Mouse (Mus musculus): Measurements from ENCODE around the gene Jmjd6. TPM values are rescaled to one million over a fixed set of nuclear protein-coding genes. Genes with fewer than 3 reads are reported as not detected.

The Jmjd6 gene
- polyA plus RNA-seq, 1 experiment: 66.5 TPM

DNA sequence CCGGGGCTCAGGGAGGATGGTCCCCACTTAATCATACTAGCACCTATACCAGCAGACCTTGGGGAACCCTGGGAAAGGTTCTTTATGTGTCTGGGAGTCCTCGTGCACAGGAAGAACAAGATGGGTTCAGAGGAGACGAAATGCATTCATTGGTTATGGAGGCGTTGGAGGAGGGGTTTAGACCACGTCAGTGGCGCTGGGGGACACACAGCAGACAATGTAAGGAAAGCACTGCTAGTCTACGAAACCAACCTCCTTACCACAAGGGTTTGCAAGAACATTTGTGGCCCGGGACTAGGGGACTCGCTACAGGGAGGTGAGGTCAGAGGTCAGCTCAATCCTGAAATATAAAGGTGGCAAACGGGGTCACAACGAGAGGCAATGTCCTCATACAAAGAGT is 32.7 kb downstream of the Jmjd6 start:
- H3K4me1 ChIP-seq (ENCODE audit: control insufficient read depth, insufficient read depth, low read length): peaks cover 7% of the 10 kb centered on the region
- TF ChIP-seq POLR2A (IDR thresholded peaks at IDR 0.05; ENCODE audit: control insufficient read depth, low read depth, low read length): no peak
- no peak for TF ChIP-seq CTCF (IDR thresholded peaks at IDR 0.05; ENCODE audit: control insufficient read depth, insufficient read depth, insufficient replicate concordance, low read depth, low read length)
- H3K27ac ChIP-seq (ENCODE audit: control insufficient read depth, insufficient read depth, low read depth, low read length): no peak overlapping the region
- no peaks in the 10 kb centered on the region for H3K36me3 ChIP-seq (ENCODE audit: control insufficient read depth, insufficient read depth, low read length)
- no peaks in the 10 kb centered on the region for H3K27me3 ChIP-seq (ENCODE audit: control insufficient read depth, insufficient read depth, low read length)
- H3K4me3 ChIP-seq (ENCODE audit: control insufficient read depth, low read depth, low read length): no peak overlapping the region

DNA sequence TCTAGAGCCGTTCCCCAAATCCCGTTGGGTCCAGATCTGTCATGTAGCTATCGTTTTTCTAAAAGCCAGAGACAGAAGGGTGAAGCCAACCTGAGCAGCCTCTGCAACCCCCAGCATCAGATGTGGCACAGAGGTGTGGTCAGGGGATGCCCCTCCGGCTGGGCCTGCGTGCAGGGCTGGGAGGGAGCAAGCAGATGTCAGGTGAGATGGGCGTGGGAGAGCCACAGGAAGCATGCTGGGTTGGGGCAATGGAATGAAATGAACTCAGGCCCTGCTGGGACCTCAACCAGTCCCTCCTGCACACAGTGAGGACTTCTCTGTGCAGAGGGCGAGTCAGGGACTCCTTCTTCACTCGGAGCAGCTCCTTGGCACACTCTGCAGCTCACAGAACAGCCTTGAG is 33.7 kb downstream of the Jmjd6 start:
- no peak overlapping the region for H3K4me3 ChIP-seq (ENCODE audit: control insufficient read depth, low read depth, low read length)
- no peaks in the 10 kb centered on the region for H3K36me3 ChIP-seq (ENCODE audit: control insufficient read depth, insufficient read depth, low read length)
- no peaks in the 10 kb centered on the region for H3K27me3 ChIP-seq (ENCODE audit: control insufficient read depth, insufficient read depth, low read length)
- no peak overlapping the region for H3K27ac ChIP-seq (ENCODE audit: control insufficient read depth, insufficient read depth, low read depth, low read length)
- no peak for TF ChIP-seq CTCF (IDR thresholded peaks at IDR 0.05; ENCODE audit: control insufficient read depth, insufficient read depth, insufficient replicate concordance, low read depth, low read length)
- TF ChIP-seq POLR2A (IDR thresholded peaks at IDR 0.05; ENCODE audit: control insufficient read depth, low read depth, low read length): no peak
- H3K4me1 ChIP-seq (ENCODE audit: control insufficient read depth, insufficient read depth, low read length): peaks cover 7% of the 10 kb centered on the region

DNA sequence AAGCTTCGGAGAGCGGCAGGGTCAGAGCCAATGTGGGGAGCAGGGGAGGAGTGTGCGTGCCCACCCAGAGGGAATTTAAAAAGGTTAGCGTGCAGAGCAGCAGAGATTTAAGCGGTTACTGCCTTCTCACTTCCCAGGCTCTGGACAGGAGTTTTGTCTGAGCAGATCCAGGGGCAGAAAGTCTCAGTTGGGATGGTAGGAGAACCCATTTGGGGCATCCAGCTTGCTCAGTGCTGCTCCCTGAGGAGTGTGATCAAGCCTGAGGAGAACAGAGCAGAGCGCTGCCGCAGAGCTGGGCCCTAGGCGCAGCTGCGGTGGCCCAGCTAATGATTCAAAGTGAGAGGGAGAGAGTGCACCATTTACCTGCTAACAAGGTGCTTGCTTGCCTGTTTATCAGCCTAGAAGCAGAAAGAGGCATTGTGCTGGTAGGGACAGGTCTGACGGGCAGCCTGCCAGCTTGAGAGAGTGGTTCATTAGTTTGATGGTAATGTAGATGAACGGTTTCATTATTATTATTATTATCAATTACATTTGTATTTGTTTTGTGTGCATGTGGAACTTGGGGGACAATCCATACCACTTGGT is 34.3 kb downstream of the Jmjd6 start:
- TF ChIP-seq CTCF (IDR thresholded peaks at IDR 0.05; ENCODE audit: control insufficient read depth, insufficient read depth, insufficient replicate concordance, low read depth, low read length) (no peak), POLR2A (IDR thresholded peaks at IDR 0.05; ENCODE audit: control insufficient read depth, low read depth, low read length) (no peak)
- Histone ChIP-seq H3K27ac (ENCODE audit: control insufficient read depth, insufficient read depth, low read depth, low read length) (no peak overlapping the region), H3K27me3 (ENCODE audit: control insufficient read depth, insufficient read depth, low read length) (no peaks in the 10 kb centered on the region), H3K4me3 (ENCODE audit: control insufficient read depth, low read depth, low read length) (no peak overlapping the region), H3K36me3 (ENCODE audit: control insufficient read depth, insufficient read depth, low read length) (no peaks in the 10 kb centered on the region), H3K4me1 (ENCODE audit: control insufficient read depth, insufficient read depth, low read length) (peaks cover 7% of the 10 kb centered on the region)

DNA sequence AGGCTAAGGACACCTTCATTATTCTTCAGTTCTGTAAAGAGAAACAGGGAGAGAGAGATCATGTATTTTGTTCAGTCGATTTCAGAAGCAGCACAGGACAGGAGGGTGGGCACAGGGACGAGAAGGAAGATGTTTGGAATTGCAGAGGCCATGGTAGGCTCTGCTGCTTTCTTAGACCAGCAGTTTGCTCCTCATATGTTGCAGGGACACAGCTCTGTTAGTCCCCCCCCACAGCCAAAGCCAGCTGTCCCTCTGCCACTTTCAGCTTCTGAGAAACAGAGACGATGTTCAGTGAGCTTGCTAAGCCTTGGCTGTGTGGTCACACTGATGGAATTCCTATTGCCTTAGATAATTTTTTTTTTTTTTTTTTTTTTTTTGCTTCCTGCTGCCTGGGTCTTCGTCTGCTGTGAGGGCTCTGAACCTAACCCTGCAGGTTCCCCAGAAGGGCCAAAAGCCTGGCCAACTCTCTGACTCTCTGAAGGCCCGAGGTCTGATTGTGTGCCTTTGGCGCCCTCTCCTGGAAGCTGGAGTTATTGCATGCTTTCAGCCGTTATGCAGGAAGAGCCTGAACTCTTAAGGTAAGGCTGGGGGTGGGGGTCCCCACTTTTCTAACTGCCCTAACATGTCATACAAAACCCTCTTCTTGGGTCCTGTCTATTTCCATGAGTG is 35.2 kb downstream of the Jmjd6 start:
- Histone ChIP-seq H3K36me3 (ENCODE audit: control insufficient read depth, insufficient read depth, low read length) (no peaks in the 10 kb centered on the region), H3K27ac (ENCODE audit: control insufficient read depth, insufficient read depth, low read depth, low read length) (no peak overlapping the region), H3K4me1 (ENCODE audit: control insufficient read depth, insufficient read depth, low read length) (peaks cover 7% of the 10 kb centered on the region), H3K4me3 (ENCODE audit: control insufficient read depth, low read depth, low read length) (no peak overlapping the region), H3K27me3 (ENCODE audit: control insufficient read depth, insufficient read depth, low read length) (no peaks in the 10 kb centered on the region)
- TF ChIP-seq POLR2A (IDR thresholded peaks at IDR 0.05; ENCODE audit: control insufficient read depth, low read depth, low read length): no peak
- peak; percentile 88 for TF ChIP-seq CTCF (IDR thresholded peaks at IDR 0.05; ENCODE audit: control insufficient read depth, insufficient read depth, insufficient replicate concordance, low read depth, low read length)

DNA sequence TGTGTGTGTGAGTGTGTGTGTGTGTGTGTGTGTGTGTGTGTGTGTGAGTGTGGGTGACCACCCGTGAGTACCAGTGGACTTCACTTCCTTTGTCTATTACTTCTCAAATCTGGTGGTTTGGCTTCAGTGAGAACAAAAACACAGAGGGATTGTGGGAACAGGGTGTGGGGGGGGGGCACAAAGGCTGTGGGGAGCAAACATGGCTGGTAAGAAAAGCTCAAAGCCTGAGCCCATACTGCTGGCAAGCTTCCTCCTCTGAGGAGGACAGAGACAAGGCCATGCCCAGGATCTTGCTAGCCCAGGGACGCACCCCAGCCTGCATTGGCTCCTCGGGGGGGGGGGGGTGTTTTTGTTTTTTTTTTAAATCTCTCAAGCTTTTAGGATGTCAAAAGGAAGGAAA is 35.7 kb downstream of the Jmjd6 start:
- TF ChIP-seq POLR2A (IDR thresholded peaks at IDR 0.05; ENCODE audit: control insufficient read depth, low read depth, low read length): no peak
- TF ChIP-seq CTCF (IDR thresholded peaks at IDR 0.05; ENCODE audit: control insufficient read depth, insufficient read depth, insufficient replicate concordance, low read depth, low read length): no peak
- Histone ChIP-seq H3K4me1 (ENCODE audit: control insufficient read depth, insufficient read depth, low read length) (peaks cover 7% of the 10 kb centered on the region), H3K36me3 (ENCODE audit: control insufficient read depth, insufficient read depth, low read length) (no peaks in the 10 kb centered on the region), H3K27ac (ENCODE audit: control insufficient read depth, insufficient read depth, low read depth, low read length) (no peak overlapping the region), H3K27me3 (ENCODE audit: control insufficient read depth, insufficient read depth, low read length) (no peaks in the 10 kb centered on the region), H3K4me3 (ENCODE audit: control insufficient read depth, low read depth, low read length) (no peak overlapping the region)

DNA sequence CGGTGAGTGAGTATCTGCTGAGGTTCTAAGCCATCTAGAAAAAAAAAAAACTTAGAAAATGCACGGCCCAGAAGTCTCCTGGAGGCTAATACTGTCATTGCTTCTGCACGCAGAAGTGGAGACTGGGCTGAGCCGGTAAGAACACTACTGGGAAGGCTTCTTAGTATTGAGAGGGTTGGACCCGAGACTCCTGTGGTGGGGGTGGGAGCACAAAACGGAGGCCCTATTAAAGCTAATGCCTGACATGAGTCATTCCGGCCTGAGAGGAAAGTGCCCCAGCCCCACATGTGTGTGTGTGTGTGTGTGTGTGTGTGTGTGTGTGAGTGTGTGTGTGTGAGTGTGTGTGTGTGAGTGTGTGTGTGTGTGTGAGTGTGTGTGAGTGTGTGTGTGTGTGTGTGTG is 36.1 kb downstream of the Jmjd6 start:
- H3K27ac ChIP-seq (ENCODE audit: control insufficient read depth, insufficient read depth, low read depth, low read length): no peak overlapping the region

DNA sequence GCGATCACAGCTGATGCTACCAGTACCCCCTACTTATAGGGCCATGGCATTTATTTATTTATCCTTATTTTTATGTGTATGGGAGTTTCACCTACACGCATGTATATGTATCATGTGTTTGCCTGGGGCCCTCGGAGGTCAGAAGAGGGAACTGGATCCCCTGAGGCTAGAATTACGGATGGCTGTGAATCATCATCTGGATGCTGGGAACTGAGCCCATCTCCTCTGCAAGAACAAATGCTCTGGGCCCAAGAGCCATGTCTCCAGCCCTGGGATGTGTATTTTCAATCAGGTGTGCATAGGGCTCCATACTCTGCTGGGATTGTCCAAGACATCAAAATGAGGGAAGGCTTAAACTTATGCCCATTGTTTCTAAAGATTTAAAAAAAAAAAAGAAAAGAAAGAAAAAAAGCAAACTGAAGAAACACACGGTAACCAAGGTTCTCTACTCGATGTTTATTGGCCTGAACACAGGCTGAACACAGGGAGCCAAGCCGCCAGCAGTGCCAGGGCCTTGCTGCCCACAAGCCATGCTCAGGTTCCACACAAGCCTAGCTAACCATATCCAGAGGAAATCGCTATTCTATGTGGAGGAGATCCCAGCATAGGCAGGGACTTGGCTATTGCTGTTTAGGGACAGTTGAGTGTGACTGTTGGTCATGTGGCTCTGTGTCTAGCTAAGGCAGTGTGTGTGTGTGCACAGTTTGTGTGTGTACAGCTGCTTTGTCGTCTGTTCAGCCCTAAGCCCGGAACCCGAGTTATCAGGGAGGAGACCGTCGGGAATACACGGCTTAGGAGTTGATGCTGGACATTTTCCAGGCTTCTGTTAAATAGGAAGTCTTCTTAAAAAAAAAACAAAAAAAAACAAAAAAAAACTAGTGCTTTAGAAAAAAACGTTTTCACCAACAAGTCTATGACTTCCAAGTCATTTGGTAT is 36.8 kb downstream of the Jmjd6 start:
- no peaks in the 10 kb centered on the region for H3K27me3 ChIP-seq (ENCODE audit: control insufficient read depth, insufficient read depth, low read length)
- H3K4me3 ChIP-seq (ENCODE audit: control insufficient read depth, low read depth, low read length): no peak overlapping the region
- no peak overlapping the region for H3K27ac ChIP-seq (ENCODE audit: control insufficient read depth, insufficient read depth, low read depth, low read length)
- no peaks in the 10 kb centered on the region for H3K36me3 ChIP-seq (ENCODE audit: control insufficient read depth, insufficient read depth, low read length)
- TF ChIP-seq POLR2A (IDR thresholded peaks at IDR 0.05; ENCODE audit: control insufficient read depth, low read depth, low read length) (no peak), CTCF (IDR thresholded peaks at IDR 0.05; ENCODE audit: control insufficient read depth, insufficient read depth, insufficient replicate concordance, low read depth, low read length) (no peak)
- peaks cover 5% of the 10 kb centered on the region; the same call in 1 of the 2 replicates for H3K4me1 ChIP-seq (ENCODE audit: control insufficient read depth, insufficient read depth, low read length)

More for the DNA sequence above, 36.1 kb downstream of the Jmjd6 start:
- TF ChIP-seq POLR2A (IDR thresholded peaks at IDR 0.05; ENCODE audit: control insufficient read depth, low read depth, low read length): no peak
- no peak for TF ChIP-seq CTCF (IDR thresholded peaks at IDR 0.05; ENCODE audit: control insufficient read depth, insufficient read depth, insufficient replicate concordance, low read depth, low read length)
- Histone ChIP-seq H3K4me3 (ENCODE audit: control insufficient read depth, low read depth, low read length) (no peak overlapping the region), H3K27me3 (ENCODE audit: control insufficient read depth, insufficient read depth, low read length) (no peaks in the 10 kb centered on the region), H3K36me3 (ENCODE audit: control insufficient read depth, insufficient read depth, low read length) (no peaks in the 10 kb centered on the region), H3K4me1 (ENCODE audit: control insufficient read depth, insufficient read depth, low read length) (peaks cover 7% of the 10 kb centered on the region)

Data from testis, adult 2 months (tissue).